Mouse (Mus musculus): Measurements from ENCODE around the gene Auts2. TPM values are rescaled to one million over a fixed set of nuclear protein-coding genes. Genes with fewer than 3 reads are reported as not detected.

The Auts2 gene
- total RNA-seq, 2 experiments from 2014 or later, result 117 to 146 TPM

DNA sequence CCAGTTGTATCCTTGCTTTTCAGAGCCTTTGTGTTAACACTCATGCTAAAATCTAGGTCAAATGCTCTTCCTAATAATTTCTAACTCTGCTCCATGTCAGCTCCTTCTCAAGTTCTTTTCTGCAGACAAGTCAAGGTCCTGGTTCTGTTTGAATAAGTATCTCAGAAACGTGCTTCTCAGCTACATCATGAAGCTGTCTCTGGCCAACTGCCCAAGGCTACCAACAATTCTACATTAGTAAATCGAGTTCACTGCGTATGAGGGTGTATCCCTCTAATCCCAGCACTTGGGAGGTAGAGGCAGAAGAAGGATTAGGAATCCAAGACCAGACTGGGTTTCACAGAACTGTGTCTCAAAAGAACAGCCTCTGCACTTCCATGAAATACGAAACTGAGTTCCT, 1109.9 kb downstream of the Auts2 start:
- DNase-seq (ENCODE audit: extremely low spot score in 1 of 2, low spot score in 2 of 2), result no peak
- no peak overlapping the region for H3K27ac ChIP-seq
- intact Hi-C loops (cut with DNase I), result no loop called here
- H3K4me3 ChIP-seq, result no peak overlapping the region
- TF ChIP-seq CTCF (IDR thresholded peaks at IDR 0.05), result no peak

DNA sequence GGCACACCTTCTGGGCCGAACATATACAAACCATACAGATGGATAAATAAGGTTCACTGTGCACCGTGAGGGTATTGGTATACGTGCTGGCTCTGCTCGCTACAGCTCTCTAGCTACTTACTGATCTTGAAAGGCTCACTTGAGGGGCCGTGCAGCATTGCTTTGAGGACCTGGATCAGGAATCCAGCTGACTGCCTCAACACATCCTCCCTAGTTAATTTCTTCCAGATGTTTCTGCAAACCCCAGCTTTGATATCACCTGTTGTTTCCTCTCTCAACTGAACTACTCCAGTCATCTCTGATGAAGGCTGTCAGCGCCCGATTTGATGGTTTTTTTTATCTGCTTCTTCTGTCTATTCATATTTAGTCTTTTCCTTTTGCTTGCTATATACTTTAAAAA, 1111.2 kb downstream of the Auts2 start:
- DNase-seq (ENCODE audit: extremely low spot score in 1 of 2, low spot score in 2 of 2), result no peak
- Histone ChIP-seq H3K27ac (no peak overlapping the region), H3K4me3 (no peak overlapping the region)
- TF ChIP-seq CTCF (IDR thresholded peaks at IDR 0.05), result no peak
- intact Hi-C loops (cut with DNase I), result no loop called here

- H3K4me3 ChIP-seq, result no peak overlapping the region
- intact Hi-C loops (cut with DNase I), result loop anchor here (1.0 kb wide), 1 partner anchor 568 kb away; no protein-coding TSS in a partner anchor
- TF ChIP-seq CTCF (IDR thresholded peaks at IDR 0.05), result peak; percentile 93
- peak; percentile 61 to 69 for DNase-seq (ENCODE audit: extremely low spot score in 1 of 2, low spot score in 2 of 2)
- H3K27ac ChIP-seq, result no peak overlapping the region
These were observed 1113.0 kb downstream of the Auts2 start for GRCm38 (mm10) chr5:131430109-131430508.

DNA sequence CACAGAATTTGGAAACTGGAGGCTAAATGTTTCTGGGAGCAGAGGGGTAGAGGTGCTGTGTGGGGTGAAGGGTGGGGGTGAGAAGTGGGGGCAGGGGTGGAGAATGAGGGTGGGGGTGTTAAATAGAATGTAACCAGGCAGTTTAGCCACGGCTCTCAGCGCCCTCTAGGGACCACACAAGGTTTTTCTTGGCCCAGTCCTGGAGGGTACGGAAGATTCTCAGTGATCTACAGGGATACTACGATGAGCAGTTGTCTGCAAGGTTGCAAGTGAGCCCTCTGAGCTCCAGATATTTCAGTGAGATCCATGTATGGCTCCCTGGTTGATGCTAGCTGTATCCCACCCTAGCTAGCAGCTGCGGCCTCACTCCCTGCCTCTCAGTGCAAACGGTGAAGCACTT, 1113.6 kb downstream of the Auts2 start:
- H3K4me3 ChIP-seq, result no peak overlapping the region
- TF ChIP-seq CTCF (IDR thresholded peaks at IDR 0.05), result peak; percentile 34
- no peak overlapping the region for H3K27ac ChIP-seq
- no peak for DNase-seq (ENCODE audit: extremely low spot score in 1 of 2, low spot score in 2 of 2)
- intact Hi-C loops (cut with DNase I), result loop anchor here (2.0 to 5.0 kb wide), 5 partner anchors 127 to 1152 kb away; no protein-coding TSS in a partner anchor

DNA sequence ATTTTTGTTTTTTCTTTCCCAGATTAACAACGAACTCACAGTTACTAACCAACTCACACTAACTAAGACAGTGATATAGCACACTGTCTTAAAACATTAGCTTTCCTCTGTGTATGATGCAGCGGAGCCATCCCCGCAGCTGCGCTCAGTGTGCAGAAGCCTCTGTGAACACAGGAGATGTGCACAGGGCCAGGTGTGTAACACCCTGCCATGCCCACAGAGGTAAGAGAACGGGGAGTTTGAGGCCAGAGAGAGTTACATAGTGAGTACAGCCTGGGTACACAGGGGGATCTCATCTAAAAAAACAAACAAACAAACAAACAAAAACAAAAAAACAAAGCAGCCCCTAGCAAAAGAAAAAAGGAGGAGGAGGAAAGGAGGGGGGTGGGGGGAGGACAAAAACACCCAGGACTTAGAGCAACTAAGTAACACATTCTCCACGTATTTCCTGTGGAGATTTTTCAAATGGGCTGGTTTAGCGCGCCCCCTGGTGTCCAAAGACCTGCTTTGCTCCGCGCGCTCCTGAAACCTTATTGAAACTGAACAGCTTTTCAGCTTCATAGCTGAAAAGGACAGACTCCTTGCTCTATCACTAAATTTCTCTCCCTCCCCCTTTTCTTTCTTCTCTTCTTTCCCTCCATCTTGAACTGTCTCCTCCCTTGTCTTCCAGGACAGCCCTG, 1115.3 kb downstream of the Auts2 start:
- DNase-seq (ENCODE audit: extremely low spot score in 1 of 2, low spot score in 2 of 2), result peak; percentile 70 to 83
- intact Hi-C loops (cut with DNase I), result loop anchor here (2.0 to 5.0 kb wide), 5 partner anchors 126 to 1151 kb away; no protein-coding TSS in a partner anchor
- TF ChIP-seq CTCF (IDR thresholded peaks at IDR 0.05), result peak; percentile 91
- no peak overlapping the region for H3K4me3 ChIP-seq
- no peak overlapping the region for H3K27ac ChIP-seq

DNA sequence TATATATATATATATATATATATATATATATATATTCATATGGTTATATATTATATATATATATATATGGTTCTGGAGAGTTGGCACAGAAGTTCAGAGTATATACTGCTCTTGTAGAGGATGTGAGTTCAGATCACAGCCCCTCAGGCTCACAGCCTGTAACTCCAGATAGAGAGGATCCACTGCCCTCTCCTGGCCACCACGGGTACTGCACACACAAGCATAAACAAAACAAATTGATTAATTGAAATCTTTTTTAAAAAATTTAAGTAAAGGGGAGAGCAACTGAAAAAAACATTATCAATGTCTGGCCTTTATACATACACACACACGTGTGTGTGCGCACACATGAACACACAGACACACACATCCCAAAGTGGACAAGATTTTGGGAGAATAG, 1120.4 kb downstream of the Auts2 start:
- no peak overlapping the region for H3K27ac ChIP-seq
- intact Hi-C loops (cut with DNase I), result no loop called here
- peak; percentile 24; the same call in 1 of the 2 replicates for TF ChIP-seq CTCF (IDR thresholded peaks at IDR 0.05)
- no peak for DNase-seq (ENCODE audit: extremely low spot score in 1 of 2, low spot score in 2 of 2)
- H3K4me3 ChIP-seq, result no peak overlapping the region

- Histone ChIP-seq H3K4me3 (no peak overlapping the region), H3K27ac (no peak overlapping the region)
- intact Hi-C loops (cut with DNase I), result no loop called here
- DNase-seq (ENCODE audit: extremely low spot score in 1 of 2, low spot score in 2 of 2), result no peak
- TF ChIP-seq CTCF (IDR thresholded peaks at IDR 0.05), result no peak
These were observed 1122.7 kb downstream of the Auts2 start for GRCm38 (mm10) chr5:131420406-131420805.

- TF ChIP-seq CTCF (IDR thresholded peaks at IDR 0.05), result no peak
- intact Hi-C loops (cut with DNase I), result no loop called here
- Histone ChIP-seq H3K27ac (no peak overlapping the region), H3K4me3 (no peak overlapping the region)
- DNase-seq (ENCODE audit: extremely low spot score in 1 of 2, low spot score in 2 of 2), result no peak
These were observed 1127.1 kb downstream of the Auts2 start for GRCm38 (mm10) chr5:131415902-131416545.

GRCm38 (mm10) chr5:131398250-131398649, 1144.9 kb downstream of the Auts2 start:
- DNase-seq (ENCODE audit: extremely low spot score in 1 of 2, low spot score in 2 of 2), result no peak
- TF ChIP-seq CTCF (IDR thresholded peaks at IDR 0.05), result no peak
- no peak overlapping the region for H3K27ac ChIP-seq
- no peak overlapping the region for H3K4me3 ChIP-seq
- intact Hi-C loops (cut with DNase I), result no loop called here

GRCm38 (mm10) chr5:131395756-131396155, 1147.4 kb downstream of the Auts2 start:
- Histone ChIP-seq H3K27ac (no peak overlapping the region), H3K4me3 (no peak overlapping the region)
- intact Hi-C loops (cut with DNase I), result no loop called here
- DNase-seq (ENCODE audit: extremely low spot score in 1 of 2, low spot score in 2 of 2), result no peak
- TF ChIP-seq CTCF (IDR thresholded peaks at IDR 0.05), result no peak

Measured in left cerebral cortex, adult 2 months (tissue).